Mouse (Mus musculus): ENCODE measurements around the gene Sstr3.

Gene Sstr3

GRCm38 (mm10) chr15:78544561-78545001 lies at the start of gene Sstr3:
Sstr3 (minus strand) TSS chr15:78544685.
- DNase-seq (ENCODE audit: low spot score): peak; percentile 28

- DNase-seq (ENCODE audit: low spot score): no peak
These were observed 49.5 kb upstream of the Sstr3 start for GRCm38 (mm10) chr15:78593896-78594425.

- DNase-seq (ENCODE audit: low spot score): no peak
These were observed 48.0 kb upstream of the Sstr3 start for GRCm38 (mm10) chr15:78592452-78592968.

- no peak for DNase-seq (ENCODE audit: low spot score)
These were observed 47.4 kb upstream of the Sstr3 start for GRCm38 (mm10) chr15:78591680-78592451.

GRCm38 (mm10) chr15:78590785-78591184 lies 46.3 kb upstream of the Sstr3 start:
- no peak for DNase-seq (ENCODE audit: low spot score)

GRCm38 (mm10) chr15:78589936-78590335 lies 45.5 kb upstream of the Sstr3 start:
- no peak for DNase-seq (ENCODE audit: low spot score)

- DNase-seq (ENCODE audit: low spot score): peak; percentile 50
These were observed 44.4 kb upstream of the Sstr3 start for GRCm38 (mm10) chr15:78588900-78589299.

- DNase-seq (ENCODE audit: low spot score): no peak
These were observed 43.6 kb upstream of the Sstr3 start for GRCm38 (mm10) chr15:78588049-78588448.

- DNase-seq (ENCODE audit: low spot score): peak; percentile 91
These were observed 42.8 kb upstream of the Sstr3 start for GRCm38 (mm10) chr15:78587050-78587994.

GRCm38 (mm10) chr15:78585404-78585803 lies 40.9 kb upstream of the Sstr3 start:
- no peak for DNase-seq (ENCODE audit: low spot score)

GRCm38 (mm10) chr15:78583352-78583751 lies 38.9 kb upstream of the Sstr3 start:
- DNase-seq (ENCODE audit: low spot score): no peak

- no peak for DNase-seq (ENCODE audit: low spot score)
These were observed 31.9 kb upstream of the Sstr3 start for GRCm38 (mm10) chr15:78576284-78576810.

- DNase-seq (ENCODE audit: low spot score): no peak
These were observed 28.3 kb upstream of the Sstr3 start, which contains the start of gene Rac2 for GRCm38 (mm10) chr15:78572658-78573397. Rac2 (minus strand) TSS chr15:78572783.

- DNase-seq (ENCODE audit: low spot score): no peak
These were observed 27.8 kb upstream of the Sstr3 start for GRCm38 (mm10) chr15:78572270-78572600.

GRCm38 (mm10) chr15:78571554-78572269 lies 27.2 kb upstream of the Sstr3 start:
- DNase-seq (ENCODE audit: low spot score): no peak

- no peak for DNase-seq (ENCODE audit: low spot score)
These were observed 25.7 kb upstream of the Sstr3 start for GRCm38 (mm10) chr15:78570170-78570569.

GRCm38 (mm10) chr15:78567608-78568120 lies 23.2 kb upstream of the Sstr3 start:
- DNase-seq (ENCODE audit: low spot score): no peak

GRCm38 (mm10) chr15:78564764-78565435 lies 20.4 kb upstream of the Sstr3 start:
- no peak for DNase-seq (ENCODE audit: low spot score)

GRCm38 (mm10) chr15:78563937-78564336 lies 19.5 kb upstream of the Sstr3 start:
- DNase-seq (ENCODE audit: low spot score): no peak

GRCm38 (mm10) chr15:78563344-78563743 lies 18.9 kb upstream of the Sstr3 start:
- DNase-seq (ENCODE audit: low spot score): no peak

All from layer of hippocampus, adult 11-12 months (tissue).